Mouse (Mus musculus): ENCODE measurements around the gene Zfp27.
"Not testable (repeated sequence)": the region's sequence is repeated elsewhere in the genome, so short reads cannot be mapped to it uniquely, and the experiment has no call there.

Zfp27 gene

DNA sequence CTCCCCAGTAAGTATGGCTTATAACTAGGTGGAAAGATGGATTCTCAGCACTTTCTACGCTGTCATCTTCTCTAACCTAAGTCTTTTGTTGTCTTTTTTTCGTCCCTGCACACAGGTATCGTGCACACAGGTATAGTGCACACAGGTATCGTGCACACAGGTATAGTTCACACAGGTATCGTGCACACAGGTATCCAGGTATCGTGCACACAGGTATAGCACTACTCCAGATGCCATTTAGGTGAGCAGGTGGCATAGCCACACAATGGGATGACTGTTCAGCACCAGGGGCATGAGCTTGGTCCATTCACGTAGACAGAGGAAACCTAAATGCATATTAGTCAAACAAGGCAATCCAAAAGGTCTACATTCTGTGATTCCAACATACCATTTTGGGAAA lies 15.9 kb downstream of the Zfp27 start:
- no peak for DNase-seq (ENCODE audit: low spot score)

DNA sequence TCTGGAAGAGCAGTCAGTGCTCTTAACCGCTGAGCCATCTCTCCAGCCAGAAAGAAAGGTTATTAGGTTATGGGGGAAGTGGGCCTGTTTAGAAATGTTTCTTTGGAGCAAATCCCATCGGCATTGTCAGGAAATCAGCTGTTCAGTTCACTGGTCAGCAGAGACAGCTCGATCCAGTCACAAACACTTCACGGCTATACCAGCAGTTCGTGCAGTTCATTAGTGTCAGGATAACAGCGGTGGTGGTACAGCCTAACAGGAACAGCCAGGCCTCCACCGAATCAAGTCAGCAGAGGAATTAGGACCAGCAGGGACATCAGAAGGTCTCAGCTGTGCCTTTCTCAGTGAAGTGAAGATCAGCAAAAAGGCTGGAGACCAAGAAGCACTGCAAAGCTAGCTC lies 25.5 kb downstream of the Zfp27 start:
- no peak for DNase-seq (ENCODE audit: low spot score)

DNA sequence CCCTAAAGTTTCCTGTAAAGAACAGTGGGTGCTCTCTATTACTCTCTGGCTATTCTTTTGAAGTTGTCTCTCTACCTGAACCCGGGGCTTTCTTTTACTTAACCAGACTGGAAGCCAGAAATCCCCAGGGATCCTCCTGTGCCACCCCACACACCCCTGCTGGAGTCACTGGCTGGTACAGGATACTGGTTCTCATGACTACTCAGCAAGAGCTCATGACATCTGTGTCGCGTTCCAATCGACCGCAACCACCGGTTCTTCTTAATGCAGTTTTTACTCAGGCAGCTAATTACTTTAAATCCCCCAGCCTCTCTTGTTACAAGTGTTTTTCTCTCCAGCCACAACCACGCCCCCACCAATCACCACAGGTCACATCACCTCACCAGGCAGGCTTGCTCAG lies 26.3 kb downstream of the Zfp27 start:
- DNase-seq (ENCODE audit: low spot score): no peak

DNA sequence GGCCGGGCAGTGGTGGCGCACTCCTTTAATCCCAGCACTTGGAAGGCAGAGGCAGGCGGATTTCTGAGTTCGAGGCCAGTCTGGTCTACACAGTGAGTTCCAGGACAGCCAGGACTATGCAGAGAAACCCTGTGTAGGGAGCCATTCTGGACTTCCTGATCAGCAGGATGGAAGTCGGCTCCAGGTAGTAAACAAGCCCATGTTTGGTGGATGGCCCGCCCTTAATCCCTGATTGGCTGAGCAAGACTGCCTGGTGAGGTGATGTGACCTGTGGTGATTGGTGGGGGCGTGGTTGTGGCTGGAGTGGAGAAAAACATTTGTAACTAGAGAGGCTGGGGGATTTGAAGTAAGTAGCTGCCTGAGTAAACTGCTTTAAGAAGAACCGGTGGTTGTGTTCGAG lies 28.8 kb downstream of the Zfp27 start:
- not testable (repeated sequence) for DNase-seq (ENCODE audit: low spot score)

DNA sequence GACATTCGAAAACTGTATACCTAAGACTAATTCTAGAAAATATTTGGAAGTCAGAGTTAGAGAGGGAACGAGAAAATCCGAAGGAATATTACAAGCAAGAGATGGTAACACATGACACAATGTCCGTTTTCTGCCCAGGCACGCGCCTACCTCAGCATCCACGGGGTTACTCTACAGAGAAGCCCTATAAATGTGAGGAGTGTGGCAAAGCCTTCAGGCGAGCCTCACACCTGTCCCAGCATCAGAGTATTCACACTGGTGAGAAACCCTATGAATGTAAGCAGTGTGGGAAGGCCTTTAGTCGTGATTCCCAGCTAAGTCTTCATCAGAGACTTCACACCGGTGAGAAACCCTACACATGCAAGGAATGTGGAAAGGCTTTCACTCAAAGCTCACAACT lies 32.1 kb downstream of the Zfp27 start:
- DNase-seq (ENCODE audit: low spot score): no peak

DNA sequence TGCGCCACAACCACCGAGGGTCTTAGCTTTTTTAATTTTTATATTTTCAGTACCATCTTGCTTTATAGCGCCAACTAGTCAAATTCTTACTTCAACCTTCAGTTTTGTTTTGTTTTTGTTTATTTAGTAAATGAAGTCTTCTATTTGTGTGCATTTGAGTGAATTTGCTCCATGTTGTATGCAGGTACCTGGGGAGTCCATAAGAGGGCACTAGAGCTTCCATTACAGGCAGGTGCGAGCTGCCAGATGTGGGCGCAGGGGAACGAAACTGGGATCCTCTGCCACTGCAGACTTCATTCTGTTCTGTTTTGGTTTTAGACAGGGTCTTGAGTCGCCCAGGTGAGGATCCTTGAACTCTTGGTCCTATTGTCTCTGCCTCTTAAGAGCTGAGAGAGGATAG lies 44.7 kb downstream of the Zfp27 start:
- peak; percentile 42 for DNase-seq (ENCODE audit: low spot score)

DNA sequence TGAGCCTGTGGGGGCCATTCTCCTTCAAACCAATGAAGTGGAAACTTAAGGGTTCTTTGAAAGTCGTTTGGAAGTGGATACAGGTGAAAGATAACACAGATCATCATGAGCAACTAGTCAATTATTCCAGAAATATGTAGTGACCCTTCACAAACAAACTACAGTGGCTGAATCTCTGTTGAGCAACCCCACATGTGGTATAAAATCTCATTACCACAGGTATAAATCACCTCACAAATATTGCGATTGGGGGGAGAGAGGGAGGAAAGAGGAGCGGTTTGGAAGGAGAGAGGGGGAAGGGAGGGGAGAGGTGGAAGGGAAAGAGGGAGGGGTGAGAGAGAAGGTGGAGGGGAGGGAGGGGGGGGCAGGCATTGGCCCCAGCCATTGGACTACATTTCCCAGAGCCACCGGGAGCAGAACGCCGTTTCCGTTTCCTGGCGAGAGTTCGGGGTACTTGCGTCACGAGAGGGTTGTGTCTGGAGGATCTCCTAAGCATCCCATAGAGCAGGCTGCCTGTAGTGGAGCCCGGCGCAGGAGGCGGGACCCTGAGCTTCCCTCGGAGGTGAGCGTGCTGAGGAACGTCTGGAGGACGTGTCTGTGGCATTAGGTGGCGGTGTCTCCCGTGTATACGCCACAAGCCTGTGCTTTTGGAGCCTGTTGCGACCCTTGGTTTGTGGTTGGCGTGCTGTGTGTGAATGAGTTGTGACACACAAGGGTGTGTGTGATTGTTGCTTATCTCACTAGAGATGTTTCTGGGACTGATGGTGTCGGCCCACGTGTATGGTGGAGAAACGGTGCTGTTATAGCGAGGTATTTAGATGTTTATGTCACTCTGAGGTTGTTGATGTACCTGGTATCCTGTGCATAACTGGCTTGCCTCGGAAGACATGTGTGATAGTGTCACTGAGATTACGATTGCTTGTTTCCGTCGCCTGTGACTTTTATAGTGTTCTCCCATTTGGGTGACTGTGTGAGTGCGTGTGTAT lies 46.5 kb downstream of the Zfp27 start, which contains the start of gene Zfp420:
TSS of gene Zfp420 (plus strand) at position 448 of the 986 bp plus-strand sequence.
- peak; percentile 82 for DNase-seq (ENCODE audit: low spot score)

DNA sequence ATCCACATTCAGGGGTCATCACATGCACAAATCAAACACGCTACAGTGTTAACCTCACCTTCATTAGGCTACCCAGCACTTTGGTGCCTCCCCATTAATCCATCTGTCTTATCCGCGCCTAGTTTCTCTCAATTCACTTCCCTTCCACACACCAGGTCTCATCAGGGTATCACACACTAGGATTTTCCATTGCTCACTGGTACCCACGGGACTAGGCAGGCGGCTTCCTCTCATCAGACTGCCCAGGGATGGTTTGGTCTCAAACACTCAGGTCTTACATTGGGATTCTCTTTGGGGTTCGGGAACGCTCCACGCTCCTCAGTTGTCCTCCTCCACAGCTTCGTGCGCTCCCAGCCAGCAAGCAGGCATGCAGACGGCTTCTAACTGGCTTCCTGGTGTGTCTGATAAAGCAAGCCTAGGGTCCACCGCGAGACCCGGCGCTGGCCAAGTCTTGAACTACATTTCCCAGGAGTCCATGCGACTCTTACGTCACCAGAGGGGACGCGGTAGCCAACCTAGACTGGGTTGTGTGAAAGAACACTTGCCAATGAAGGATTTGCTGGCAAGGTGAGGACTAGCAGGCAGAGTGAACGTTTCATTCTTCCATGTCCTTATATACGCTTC lies 53.0 kb downstream of the Zfp27 start, which contains the start of gene Zfp940:
TSS of gene Zfp940 (minus strand) at position 451 of the 624 bp plus-strand sequence.
- DNase-seq (ENCODE audit: low spot score): peak; percentile 94

DNA sequence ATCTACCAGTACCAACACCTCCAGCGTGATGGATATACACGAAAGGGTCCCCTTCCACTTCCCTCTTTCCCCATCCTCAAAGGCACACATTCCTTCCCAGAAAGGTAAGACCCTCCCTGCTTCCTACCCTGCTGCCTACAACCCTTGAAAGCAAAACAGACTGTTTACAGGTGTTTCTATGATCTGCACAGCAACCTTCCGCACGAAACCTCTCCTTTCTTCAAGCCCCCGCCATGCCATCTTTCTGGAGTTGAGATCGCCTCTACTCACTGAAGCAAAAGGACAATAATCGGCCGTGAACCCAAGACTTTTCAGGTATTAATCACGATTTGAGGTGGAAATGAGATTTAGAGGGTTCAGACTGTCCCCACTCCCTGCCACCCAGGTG lies 53.5 kb downstream of the Zfp27 start:
- DNase-seq (ENCODE audit: low spot score): no peak

DNA sequence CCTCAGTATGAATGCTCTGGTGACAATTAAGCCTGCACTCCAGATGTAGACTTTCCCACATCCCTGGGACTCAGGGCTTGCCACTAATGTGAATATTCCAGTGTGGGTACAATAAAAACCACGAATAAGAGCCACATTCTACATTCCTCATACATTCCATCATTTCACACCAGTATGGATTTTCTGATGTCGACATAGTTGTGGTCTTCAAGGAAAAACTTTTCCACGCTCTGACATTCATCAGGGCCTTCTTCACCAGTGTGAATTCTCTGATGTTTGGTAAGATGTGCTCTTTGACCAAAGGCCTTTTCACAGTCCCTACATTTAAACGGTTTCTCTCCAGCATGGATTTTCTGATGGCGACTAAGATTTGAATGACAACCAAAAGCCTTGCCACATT lies 61.8 kb downstream of the Zfp27 start:
- DNase-seq (ENCODE audit: low spot score): no peak

All from retina, embryonic 14.5 days (tissue).